Mouse (Mus musculus) kidney, embryonic 15.5 days (tissue): ENCODE data around the gene Stambp. TPM values are rescaled to one million over a fixed set of nuclear protein-coding genes. Genes with fewer than 3 reads are reported as not detected.

Source experiments
- ATAC-seq: fragments of 200-750 bp; cut with Nextera tagmentation; replicated peaks from 2 replicates; pipeline ENCODE4 v1.8.0; 2017; ENCODE audit warnings: moderate TSS enrichment; ENCODE audit not compliant: low FRiP score
- H3K27ac ChIP-seq: fragments of 300-500 bp; sonication (generic); 2 replicates; pipeline ENCODE4 v1.5.1; 2015; ENCODE audit warnings: mild to moderate bottlenecking, inconsistent platforms
- H3K27me3 ChIP-seq: fragments of 300-500 bp; sonication (generic); 2 replicates; pipeline ENCODE4 v1.6.1; 2015; ENCODE audit warnings: inconsistent platforms
- H3K36me3 ChIP-seq: fragments of 300-500 bp; sonication (generic); 2 replicates; pipeline ENCODE4 v1.6.1; 2015; ENCODE audit warnings: inconsistent platforms
- H3K4me1 ChIP-seq: fragments of 300-500 bp; sonication (generic); 2 replicates; pipeline ENCODE4 v1.6.1; 2015; ENCODE audit warnings: inconsistent platforms
- H3K4me2 ChIP-seq: fragments of 300-500 bp; sonication (generic); 2 replicates; pipeline ENCODE4 v1.6.1; 2015; ENCODE audit warnings: moderate library complexity, mild to moderate bottlenecking, inconsistent platforms
- H3K4me3 ChIP-seq: fragments of 300-500 bp; sonication (generic); replicated peaks from 2 replicates; pipeline ENCODE4 v1.5.1; 2015; ENCODE audit warnings: mild to moderate bottlenecking, inconsistent platforms
- H3K9ac ChIP-seq: fragments of 300-500 bp; sonication (generic); 2 replicates; pipeline ENCODE4 v1.6.1; 2015; ENCODE audit warnings: mild to moderate bottlenecking, inconsistent platforms
- H3K9me3 ChIP-seq: fragments of 300-500 bp; sonication (generic); replicated peaks from 2 replicates; pipeline ENCODE4 v1.6.1; 2016; ENCODE audit warnings: inconsistent platforms
- WGBS: fragments of 180-500 bp; shearing (Covaris S2); methylation state at CpG from one replicate; pipeline ENCODE4 v1.1.7; 2015; ENCODE audit warnings: mixed read lengths; 5-methylcytosine and 5-hydroxymethylcytosine counted together
- polyA plus RNA-seq: library from polyadenylated mRNA; unstranded; fragments of >200 nt; fragmentation: Nextera tagmentation; extraction: Ambion mirVana; gene quantifications from 2 replicates; pipeline ENCODE4 v1.2.1, GENCODE M21; 2015

The Stambp gene
- polyA plus RNA-seq, 1 experiment from 2014 or later: 25.1 TPM

- no peak for ATAC-seq
- H3K4me2 ChIP-seq: no peak overlapping the region
- no peaks in the 10 kb centered on the region for H3K27me3 ChIP-seq
- no peaks in the 10 kb centered on the region for H3K9me3 ChIP-seq
- H3K27ac ChIP-seq: no peak overlapping the region
- H3K36me3 ChIP-seq: peaks cover 60% of the 10 kb centered on the region
- H3K9ac ChIP-seq: no peak overlapping the region
- 82% methylated on average over 6 of the region's 6 CpGs for WGBS
- no peaks in the 10 kb centered on the region for H3K4me1 ChIP-seq
- H3K4me3 ChIP-seq: no peak overlapping the region
Measured at GRCm38 (mm10) chr6:83555972-83556371, 16.6 kb downstream of the Stambp start.

- no peaks in the 10 kb centered on the region for H3K4me1 ChIP-seq
- no peaks in the 10 kb centered on the region for H3K27me3 ChIP-seq
- H3K4me3 ChIP-seq: no peak overlapping the region
- no peak overlapping the region for H3K9ac ChIP-seq
- 21% methylated on average over 5 of the region's 5 CpGs for WGBS
- ATAC-seq: 0 out of 2 replicates have a peak, but pooled peaks have one; percentile 52
- no peak overlapping the region for H3K27ac ChIP-seq
- H3K4me2 ChIP-seq: no peak overlapping the region
- no peaks in the 10 kb centered on the region for H3K9me3 ChIP-seq
- peaks cover 33% of the 10 kb centered on the region for H3K36me3 ChIP-seq
Measured at GRCm38 (mm10) chr6:83548346-83548745, 24.2 kb downstream of the Stambp start.

- Histone ChIP-seq H3K9me3 (no peaks in the 10 kb centered on the region), H3K4me1 (no peaks in the 10 kb centered on the region), H3K9ac (no peak overlapping the region), H3K36me3 (peaks cover 27% of the 10 kb centered on the region), H3K4me3 (no peak overlapping the region), H3K27ac (no peak overlapping the region), H3K27me3 (no peaks in the 10 kb centered on the region), H3K4me2 (no peak overlapping the region)
- no peak for ATAC-seq
- 92% methylated on average over 3 of the region's 3 CpGs for WGBS
Measured at GRCm38 (mm10) chr6:83545778-83546177, 26.8 kb downstream of the Stambp start.

GRCm38 (mm10) chr6:83541756-83542456 is 30.6 kb downstream of the Stambp start:
- ATAC-seq: no peak; the same call in 1 of the 2 replicates
- 68% methylated on average over 11 of the region's 11 CpGs for WGBS
- Histone ChIP-seq H3K4me2 (no peak overlapping the region), H3K36me3 (peaks cover 19% of the 10 kb centered on the region), H3K27ac (peak overlapping the region; percentile 48), H3K4me1 (no peaks in the 10 kb centered on the region), H3K27me3 (no peaks in the 10 kb centered on the region), H3K9ac (no peak overlapping the region), H3K4me3 (no peak overlapping the region), H3K9me3 (no peaks in the 10 kb centered on the region)

GRCm38 (mm10) chr6:83540017-83540416 is 32.5 kb downstream of the Stambp start:
- no peak for ATAC-seq
- Histone ChIP-seq H3K36me3 (peaks cover 7% of the 10 kb centered on the region), H3K27ac (no peak overlapping the region), H3K27me3 (no peaks in the 10 kb centered on the region), H3K9me3 (no peaks in the 10 kb centered on the region), H3K4me2 (no peak overlapping the region), H3K4me3 (no peak overlapping the region), H3K4me1 (no peaks in the 10 kb centered on the region), H3K9ac (no peak overlapping the region)
- WGBS: 52% methylated on average over 4 of the region's 4 CpGs

GRCm38 (mm10) chr6:83536795-83537059 is 35.8 kb downstream of the Stambp start:
- H3K4me2 ChIP-seq: no peak overlapping the region
- H3K4me1 ChIP-seq: no peaks in the 10 kb centered on the region
- ATAC-seq: no peak
- H3K27me3 ChIP-seq: no peaks in the 10 kb centered on the region
- no peak overlapping the region for H3K4me3 ChIP-seq
- H3K27ac ChIP-seq: no peak overlapping the region
- H3K36me3 ChIP-seq: no peaks in the 10 kb centered on the region
- no peaks in the 10 kb centered on the region for H3K9me3 ChIP-seq
- H3K9ac ChIP-seq: no peak overlapping the region
- WGBS: 33% methylated on average over 6 of the region's 6 CpGs

- H3K9ac ChIP-seq: no peak within 1 kb of the TSS
- no peaks in the 10 kb centered on the region for H3K27me3 ChIP-seq
- no peaks in the 10 kb centered on the region for H3K36me3 ChIP-seq
- H3K4me3 ChIP-seq: no peak within 1 kb of the TSS
- H3K4me1 ChIP-seq: no peaks in the 10 kb centered on the region
- 66% methylated on average over 12 of the region's 12 CpGs for WGBS
- no peak for ATAC-seq
- H3K9me3 ChIP-seq: no peaks in the 10 kb centered on the region
- no peak within 1 kb of the TSS for H3K4me2 ChIP-seq
- H3K27ac ChIP-seq: no peak within 1 kb of the TSS
Measured at GRCm38 (mm10) chr6:83536028-83536794, 36.3 kb downstream of the Stambp start, which contains the start of gene Actg2. Actg2 (minus strand) TSS chr6:83536265.

GRCm38 (mm10) chr6:83532608-83533007 is 39.9 kb downstream of the Stambp start:
- no peak for ATAC-seq
- Histone ChIP-seq H3K4me2 (no peak overlapping the region), H3K9me3 (no peaks in the 10 kb centered on the region), H3K4me1 (no peaks in the 10 kb centered on the region), H3K4me3 (no peak overlapping the region), H3K27me3 (no peaks in the 10 kb centered on the region), H3K27ac (no peak overlapping the region), H3K36me3 (no peaks in the 10 kb centered on the region), H3K9ac (no peak overlapping the region)
- whole genome bisulfite sequencing: 74% methylated on average over 2 of the region's 2 CpGs

GRCm38 (mm10) chr6:83523194-83523593 is 49.3 kb downstream of the Stambp start:
- WGBS: 60% methylated on average over 6 of the region's 6 CpGs
- no peaks in the 10 kb centered on the region for H3K4me1 ChIP-seq
- H3K4me2 ChIP-seq: no peak overlapping the region
- no peak overlapping the region for H3K27ac ChIP-seq
- H3K9ac ChIP-seq: no peak overlapping the region
- no peak overlapping the region for H3K4me3 ChIP-seq
- no peaks in the 10 kb centered on the region for H3K27me3 ChIP-seq
- ATAC-seq: no peak
- H3K9me3 ChIP-seq: no peaks in the 10 kb centered on the region
- H3K36me3 ChIP-seq: no peaks in the 10 kb centered on the region

- ATAC-seq: no peak
- H3K27me3 ChIP-seq: no peaks in the 10 kb centered on the region
- no peak overlapping the region for H3K9ac ChIP-seq
- no peaks in the 10 kb centered on the region for H3K36me3 ChIP-seq
- no peak overlapping the region for H3K4me2 ChIP-seq
- H3K9me3 ChIP-seq: no peaks in the 10 kb centered on the region
- WGBS: 72% methylated on average over 6 of the region's 6 CpGs
- H3K27ac ChIP-seq: no peak overlapping the region
- H3K4me1 ChIP-seq: no peaks in the 10 kb centered on the region
- no peak overlapping the region for H3K4me3 ChIP-seq
Measured at GRCm38 (mm10) chr6:83521784-83522183, 50.7 kb downstream of the Stambp start.

GRCm38 (mm10) chr6:83518637-83519036 is 53.9 kb downstream of the Stambp start:
- H3K4me3 ChIP-seq: no peak overlapping the region
- no peak overlapping the region for H3K4me2 ChIP-seq
- no peak overlapping the region for H3K9ac ChIP-seq
- H3K4me1 ChIP-seq: no peaks in the 10 kb centered on the region
- no peaks in the 10 kb centered on the region for H3K9me3 ChIP-seq
- ATAC-seq: no peak
- H3K36me3 ChIP-seq: no peaks in the 10 kb centered on the region
- no peaks in the 10 kb centered on the region for H3K27me3 ChIP-seq
- H3K27ac ChIP-seq: no peak overlapping the region
- 76% methylated on average over 3 of the region's 3 CpGs for WGBS

GRCm38 (mm10) chr6:83515172-83515571 is 57.4 kb downstream of the Stambp start:
- no peaks in the 10 kb centered on the region for H3K4me1 ChIP-seq
- H3K27ac ChIP-seq: no peak overlapping the region
- H3K4me3 ChIP-seq: no peak overlapping the region
- H3K27me3 ChIP-seq: no peaks in the 10 kb centered on the region
- 79% methylated on average over 3 of the region's 3 CpGs for WGBS
- no peaks in the 10 kb centered on the region for H3K36me3 ChIP-seq
- no peak for ATAC-seq
- no peaks in the 10 kb centered on the region for H3K9me3 ChIP-seq
- no peak overlapping the region for H3K4me2 ChIP-seq
- H3K9ac ChIP-seq: no peak overlapping the region
